In genomic region chr1:59237614-59238211, GRCm38 (mm10) we compare ENCODE assay signal across 8 mouse cellular contexts. TPM values are rescaled to one million over a fixed set of nuclear protein-coding genes. Genes with fewer than 3 reads are reported as not detected.
DNase-seq lines count a peak whose midpoint lies in the region; ATAC-seq and TF ChIP-seq lines count a peak whose summit lies in the region.

No protein-coding gene starts in this region.

- H3K36me3 ChIP-seq in heart, embryonic 14.5 days (ENCODE audit: control insufficient read depth, insufficient read depth, low read length) = no peaks in the 10 kb centered on the region
- H3K36me3 ChIP-seq in liver, embryonic 11.5 days (ENCODE audit: control insufficient read depth, insufficient read depth, low read length) = no peaks in the 10 kb centered on the region
- no peaks in the 10 kb centered on the region for H3K36me3 ChIP-seq in myocyte (ENCODE audit: control insufficient read depth, insufficient read depth)

- no peaks in the 10 kb centered on the region for H3K27me3 ChIP-seq in heart, embryonic 14.5 days (ENCODE audit: control insufficient read depth, insufficient read depth, low read length)
- no peaks in the 10 kb centered on the region for H3K27me3 ChIP-seq in liver, embryonic 11.5 days (replicated peaks; ENCODE audit: control insufficient read depth, insufficient read depth, low read length)
- no peaks in the 10 kb centered on the region for H3K27me3 ChIP-seq in myocyte (ENCODE audit: control insufficient read depth, insufficient read depth, insufficient read length)

- H3K9ac ChIP-seq in heart, embryonic 14.5 days (ENCODE audit: low read length) = peak overlapping the region; percentile 90
- H3K9ac ChIP-seq in liver, embryonic 11.5 days (ENCODE audit: low read depth, low read length) = peak overlapping the region; percentile 67

- peak overlapping the region; percentile 68 for H3K27ac ChIP-seq in heart, embryonic 14.5 days (replicated peaks in 1 of 2; ENCODE audit: control insufficient read depth in 1 of 2, insufficient read depth in 1 of 2, low read depth in 2 of 2, low read length in 2 of 2)
- peak overlapping the region; percentile 54 for H3K27ac ChIP-seq in liver, embryonic 11.5 days (ENCODE audit: low read depth, low read length)

- peak overlapping the region; percentile 95 to 99 for H3K4me3 ChIP-seq in heart, embryonic 14.5 days (ENCODE audit: control insufficient read depth in 1 of 2, insufficient read depth in 1 of 2, low read depth in 1 of 2, low read length in 2 of 2)
- H3K4me3 ChIP-seq in liver, embryonic 11.5 days (ENCODE audit: low read depth, low read length) = peak overlapping the region; percentile 85
- peak overlapping the region; percentile 64 for H3K4me3 ChIP-seq in myocyte

- no peak for TF ChIP-seq POLR2A in myocyte (IDR thresholded peaks at IDR 0.05; ENCODE audit: insufficient read length, low read depth)

- H3ac ChIP-seq in myocyte (ENCODE audit: control insufficient read depth, insufficient read length) = peak overlapping the region; percentile 37

- peaks cover 13% of the 10 kb centered on the region for H3K79me2 ChIP-seq in myocyte (ENCODE audit: control insufficient read depth, insufficient read depth)

- 1% methylated on average over 19 of the region's 19 CpGs for WGBS in heart, embryonic 14.5 days
- WGBS in liver, embryonic 11.5 days = 1% methylated on average over 19 of the region's 19 CpGs

- no peaks in the 10 kb centered on the region for H3K9me3 ChIP-seq in heart, embryonic 14.5 days (ENCODE audit: control insufficient read depth, low read length)
- H3K9me3 ChIP-seq in liver, embryonic 11.5 days (ENCODE audit: control insufficient read depth, low read length) = no peaks in the 10 kb centered on the region

- peak; percentile 71 for DNase-seq in c-Kit-negative CD71-positive TER-119-positive erythroid progenitor cells, embryonic 14.5 days (ENCODE audit: low read depth, low spot score)
- peak; percentile 46 for DNase-seq in fibroblast of lung, adult 2 months (ENCODE audit: low read depth)
- DNase-seq in kidney, postnatal 10 days = peak; percentile 85
- DNase-seq in liver, embryonic 11.5 days (ENCODE audit: low spot score) = peak; percentile 70
- DNase-seq in spleen, postnatal 4 days (ENCODE audit: low spot score in 2 of 2) = peak; percentile 68 to 78

- peak overlapping the region; percentile 91 for H3K4me2 ChIP-seq in heart, embryonic 14.5 days (ENCODE audit: low read length)
- H3K4me2 ChIP-seq in liver, embryonic 11.5 days = peak overlapping the region; percentile 92
- H3K4me2 ChIP-seq in myocyte (ENCODE audit: low read depth) = peak overlapping the region; percentile 98

- peak; percentile 53 for ATAC-seq in CD4-positive, CD25-positive, alpha-beta regulatory T cell, adult 4 months
- ATAC-seq in heart, embryonic 14.5 days (ENCODE audit: insufficient number of reproducible peaks, insufficient read depth, low FRiP score, low read depth) = peak; percentile 26
- ATAC-seq in liver, embryonic 11.5 days (replicated peaks; ENCODE audit: low FRiP score) = peak; percentile 61

- H3K4me1 ChIP-seq in heart, embryonic 14.5 days (ENCODE audit: control insufficient read depth in 2 of 2, insufficient read depth in 2 of 2, low read length in 2 of 2) = no peaks in the 10 kb centered on the region
- H3K4me1 ChIP-seq in liver, embryonic 11.5 days (replicated peaks; ENCODE audit: control insufficient read depth, insufficient read depth, low read length) = no peaks in the 10 kb centered on the region

TF ChIP-seq in myocyte, 11 proteins besides CTCF, POLR2A, EP300 and RAD21:
- TF ChIP-seq USF1 (IDR thresholded peaks at IDR 0.05; ENCODE audit: low read depth) (no peak), CEBPB (IDR thresholded peaks at IDR 0.05; ENCODE audit: insufficient read depth, poor library complexity, severe bottlenecking) (no peak), SRF (IDR thresholded peaks at IDR 0.05; ENCODE audit: control insufficient read depth, insufficient read length, low read depth) (no peak), TCF3 (IDR thresholded peaks at IDR 0.05; ENCODE audit: insufficient read length, low read depth) (no peak), REST (IDR thresholded peaks at IDR 0.05; ENCODE audit: insufficient read depth, insufficient read length) (no peak), E2F4 (IDR thresholded peaks at IDR 0.05; ENCODE audit: insufficient read depth) (no peak), POLR2AphosphoS2 (IDR thresholded peaks at IDR 0.05; ENCODE audit: insufficient read length, low read depth) (no peak), TCF12 (IDR thresholded peaks at IDR 0.05; ENCODE audit: insufficient read depth, poor library complexity, severe bottlenecking) (no peak), MYOD1 (IDR thresholded peaks at IDR 0.05; ENCODE audit: control insufficient read depth in 1 of 3, insufficient read length in 2 of 3, low read depth in 2 of 3) (no peak), MAX (IDR thresholded peaks at IDR 0.05; ENCODE audit: low read depth) (no peak)
TF ChIP-seq in myocyte: peak in this region for 0.

RNA-seq across cellular contexts. Expression of gene Als2, which starts 0.7 kb away (rescaled TPM):
- polyA plus RNA-seq in CD4-positive, CD25-positive, alpha-beta regulatory T cell, adult 4 months (2017; shearing (Covaris generic)) = 1 to 10 TPM; 7.5 to 8.2 TPM
- 6.7 and 8.6 TPM in 2 replicates for polyA plus RNA-seq in heart, embryonic 14.5 days (2014; fragmentation: Nextera tagmentation; extraction: Ambion mirVana)
- polyA plus RNA-seq in liver, embryonic 11.5 days (2014; fragmentation: Nextera tagmentation; extraction: Ambion mirVana) = 13.1 and 13.9 TPM in 2 replicates
- 7.8 TPM for polyA plus RNA-seq in myocyte (2012; fragmentation: generic; extraction: Trizol)

RNA-seq across cellular contexts. Expression of gene Cdk15, which starts 19.0 kb away (rescaled TPM):
- polyA plus RNA-seq in CD4-positive, CD25-positive, alpha-beta regulatory T cell, adult 4 months (2017; shearing (Covaris generic)) = not detected
- not detected in 2 replicates for polyA plus RNA-seq in heart, embryonic 14.5 days (2014; fragmentation: Nextera tagmentation; extraction: Ambion mirVana)
- 0.21 TPM in 1 of 2 replicates, not detected in the other for polyA plus RNA-seq in liver, embryonic 11.5 days (2014; fragmentation: Nextera tagmentation; extraction: Ambion mirVana)
- polyA plus RNA-seq in myocyte (2012; fragmentation: generic; extraction: Trizol) = 0.44 TPM

Comparison
In these comparisons a context has a peak if more than half of its experiments do, and no peak if none do; other contexts are left out.
1. Peak in every context shown above with its lines: DNase-seq, ATAC-seq, H3K4me3 ChIP-seq and H3K27ac ChIP-seq.